Comparison of ENCODE assay signal across 8 mouse cellular contexts in the genomic region with DNA sequence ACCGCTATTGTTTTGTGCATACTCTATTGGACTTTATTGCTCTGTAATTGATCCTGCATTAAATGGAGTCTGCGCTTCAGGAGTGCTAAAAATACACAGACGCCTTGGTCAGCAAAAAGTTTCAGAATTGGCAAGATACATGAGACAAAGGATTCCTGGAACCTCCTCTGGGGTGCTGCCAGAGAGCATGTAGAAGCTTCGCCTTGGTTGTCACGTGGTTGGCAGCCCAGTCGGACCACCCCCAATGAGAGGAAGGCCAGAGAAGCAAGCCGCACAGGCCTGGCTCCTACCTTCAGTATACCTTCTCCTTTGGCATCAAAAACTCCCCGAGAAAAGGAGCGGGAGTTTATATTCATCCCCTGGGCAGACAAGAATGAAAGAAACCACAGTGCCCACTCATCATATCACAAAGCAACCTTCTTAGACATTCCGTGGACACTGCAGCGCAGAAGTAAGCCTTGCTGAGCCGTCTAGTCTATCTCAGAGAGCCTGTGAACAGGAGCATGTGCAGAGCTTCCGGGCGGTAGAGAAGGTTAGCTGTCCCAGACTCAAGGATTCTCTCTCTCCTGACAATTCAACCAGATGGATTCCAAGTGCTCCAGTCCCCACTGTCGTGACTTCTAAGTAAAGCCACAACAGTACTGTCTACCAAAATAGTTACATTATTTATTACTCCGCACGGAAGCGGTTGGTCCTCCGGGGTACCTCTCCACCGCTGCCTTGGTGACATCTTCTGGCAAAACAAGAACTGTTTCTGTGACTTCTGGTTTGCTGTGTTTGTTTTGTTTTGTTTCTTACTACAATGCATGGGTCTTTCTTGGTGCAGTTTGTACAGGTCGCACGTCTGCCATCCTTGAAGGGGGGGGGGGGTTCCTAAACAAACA.
DNase-seq lines count a peak whose midpoint lies in the region; TF ChIP-seq lines count a peak whose summit lies in the region.
"Had no signal": no experiment of that assay in that cellular context is flagged by ENCODE, and none has a peak within 500 bp of the region (broad histone marks: within the 10 kb centered on the region; RNA-seq: fewer than 3 reads in every experiment).

No protein-coding gene starts in this region.

- no peak for TF ChIP-seq CTCF in brain, embryonic 14.5 days (IDR thresholded peaks at IDR 0.05; ENCODE audit: borderline replicate concordance, extremely low read depth, insufficient read depth, insufficient read length)

- DNase-seq in kidney, adult 18-20 months, result peak; percentile 16
- DNase-seq in kidney, postnatal 10 days, result no peak
- peak; percentile 24 for DNase-seq in Muller cell, postnatal 12 days (ENCODE audit: inconsistent ontology term)
- DNase-seq in brain, embryonic 14.5 days (ENCODE audit: low read depth), result peak; percentile 27
- DNase-seq in lung, postnatal 25 days (ENCODE audit: low spot score), result peak; percentile 14
- DNase-seq in layer of hippocampus, adult 9-10 months (ENCODE audit: low spot score), result no peak
- DNase-seq in layer of hippocampus, adult 18-20 months (ENCODE audit: low spot score in 2 of 2), result no peak
- DNase-seq: thymus, postnatal 36 days had no signal

- TF ChIP-seq POLR2A in brain, embryonic 14.5 days (IDR thresholded peaks at IDR 0.05; ENCODE audit: borderline replicate concordance, extremely low read depth, insufficient read depth, insufficient read length, poor library complexity, severe bottlenecking), result no peak

Comparison
In these comparisons a context has a peak if more than half of its experiments do, and no peak if none do; other contexts are left out.
1. DNase-seq: peak in kidney, adult 18-20 months (single experiment), Muller cell, postnatal 12 days (single experiment), brain, embryonic 14.5 days (single experiment) and lung, postnatal 25 days (single experiment); none in kidney, postnatal 10 days (single experiment), layer of hippocampus, adult 9-10 months (single experiment) and layer of hippocampus, adult 18-20 months (0 of 2).